Mouse (Mus musculus) CH12.LX (cell line): ENCODE data around the gene Idh1. TPM values are rescaled to one million over a fixed set of nuclear protein-coding genes. Genes with fewer than 3 reads are reported as not detected.

ENCODE experiments used
- DNase-seq: peaks from one replicate; pipeline ENCODE4 v3.0.0-alpha.2; 2013; ENCODE audit errors: extremely low read depth
- H3K27ac ChIP-seq: 2 replicates; pipeline ENCODE4 v1.5.1; 2012; ENCODE audit warnings: low read depth, mild to moderate bottlenecking, control low read depth, moderate library complexity; ENCODE audit not compliant: insufficient read depth
- H3K27me3 ChIP-seq: replicated peaks from 2 replicates; pipeline ENCODE3; 2012; ENCODE audit warnings: inconsistent platforms
- H3K36me3 ChIP-seq, 2 experiments: replicated peaks in 1 of 2; 2 replicates each; pipeline versions ENCODE3 to v1.6.1; 2012; ENCODE audit warnings: inconsistent platforms in 1 of 2, low read length in 1 of 2, mild to moderate bottlenecking in 1 of 2, mixed read lengths in 1 of 2, moderate library complexity in 1 of 2; ENCODE audit not compliant: control insufficient read depth in 1 of 2, insufficient read depth in 1 of 2
- H3K4me1 ChIP-seq, 2 experiments: 2 replicates each; pipeline ENCODE4 v1.6.1; 2012; ENCODE audit warnings: inconsistent platforms in 1 of 2, moderate library complexity in 1 of 2; ENCODE audit not compliant: insufficient read depth in 2 of 2, control insufficient read depth in 1 of 2
- H3K4me2 ChIP-seq: 2 replicates; pipeline ENCODE4 v1.6.1; 2012; ENCODE audit warnings: low read depth, mild to moderate bottlenecking, control low read depth; ENCODE audit not compliant: poor library complexity, insufficient read depth, severe bottlenecking
- H3K4me3 ChIP-seq, 3 experiments: fragments of 150-350 bp in 1 of 3; sonication (generic) in 1 of 3; replicated peaks in 1 of 3; 2 replicates each; pipeline versions ENCODE3 to v1.5.1; 2011 to 2012; ENCODE audit warnings: low read depth in 2 of 3, low read length in 2 of 3, mild to moderate bottlenecking in 2 of 3, moderate library complexity in 2 of 3, control low read depth in 1 of 3, improper control_type of control experiment in 1 of 3, inconsistent platforms in 1 of 3, mixed read lengths in 1 of 3; ENCODE audit not compliant: poor library complexity in 1 of 3
- H3K79me2 ChIP-seq: replicated peaks from 2 replicates; pipeline ENCODE4 v1.6.1; 2012; ENCODE audit warnings: mild to moderate bottlenecking, moderate library complexity; ENCODE audit not compliant: control insufficient read depth, poor library complexity, insufficient read depth, severe bottlenecking; ENCODE audit errors: extremely low read depth
- H3K9ac ChIP-seq: 2 replicates; pipeline ENCODE4 v1.6.1; 2012; ENCODE audit warnings: low read depth, mild to moderate bottlenecking, control low read depth, moderate library complexity; ENCODE audit not compliant: insufficient read depth
- H3K9me3 ChIP-seq: replicated peaks from 2 replicates; pipeline ENCODE3; 2012; ENCODE audit warnings: low read length, inconsistent platforms, mixed read lengths
- BHLHE40 ChIP-seq: IDR thresholded peaks from 2 replicates; pipeline ENCODE4 v1.6.1; 2011; ENCODE audit warnings: mild to moderate bottlenecking, low read depth, low read length, improper control_type of control experiment
- E2F4 ChIP-seq: IDR thresholded peaks from 2 replicates; pipeline ENCODE4 v1.6.1; 2011; ENCODE audit warnings: low read depth, low read length, improper control_type of control experiment; ENCODE audit not compliant: insufficient replicate concordance
- ELF1 ChIP-seq: IDR thresholded peaks from 2 replicates; pipeline ENCODE4 v1.6.1; 2014; ENCODE audit warnings: low read depth, mild to moderate bottlenecking, inconsistent platforms, low read length, improper control_type of control experiment
- ETS1 ChIP-seq: conservative IDR thresholded peaks from 2 replicates; pipeline ENCODE4 v1.6.1; 2012; ENCODE audit warnings: low read depth, mild to moderate bottlenecking, inconsistent platforms, low read length, improper control_type of control experiment, moderate library complexity
- GABPA ChIP-seq: IDR thresholded peaks from 2 replicates; pipeline ENCODE4 v1.6.1; 2012; ENCODE audit warnings: low read depth, low read length, improper control_type of control experiment, inconsistent platforms; ENCODE audit not compliant: insufficient replicate concordance
- IRF4 ChIP-seq: IDR thresholded peaks from 2 replicates; pipeline ENCODE4 v1.6.1; 2014; ENCODE audit warnings: low read depth, mild to moderate bottlenecking, inconsistent platforms, low read length, improper control_type of control experiment
- JUND ChIP-seq: conservative IDR thresholded peaks from 2 replicates; pipeline ENCODE4 v1.6.1; 2011; ENCODE audit warnings: low read depth, low read length, improper control_type of control experiment
- KAT2A ChIP-seq: IDR thresholded peaks from 2 replicates; pipeline ENCODE4 v1.6.1; 2012; ENCODE audit warnings: low read length, improper control_type of control experiment, inconsistent platforms; ENCODE audit not compliant: insufficient replicate concordance
- MAFK ChIP-seq: IDR thresholded peaks from 2 replicates; pipeline ENCODE4 v1.6.1; 2011; ENCODE audit warnings: low read length, improper control_type of control experiment; ENCODE audit not compliant: insufficient replicate concordance
- MAZ ChIP-seq: IDR thresholded peaks from 2 replicates; pipeline ENCODE4 v1.6.1; 2012; ENCODE audit warnings: low read depth, mild to moderate bottlenecking, inconsistent platforms, low read length, improper control_type of control experiment, moderate library complexity
- MEF2A ChIP-seq: IDR thresholded peaks from 2 replicates; pipeline ENCODE4 v1.6.1; 2014; ENCODE audit warnings: low read depth, mild to moderate bottlenecking, inconsistent platforms, low read length, improper control_type of control experiment, borderline replicate concordance
- NELFE ChIP-seq: IDR thresholded peaks from 2 replicates; pipeline ENCODE4 v1.6.1; 2011; ENCODE audit warnings: low read depth, low read length, improper control_type of control experiment
- NRF1 ChIP-seq: IDR thresholded peaks from 2 replicates; pipeline ENCODE4 v1.6.1; 2014; ENCODE audit warnings: low read depth, mild to moderate bottlenecking, inconsistent platforms, low read length, improper control_type of control experiment, moderate library complexity
- PAX5 ChIP-seq: IDR thresholded peaks from 2 replicates; pipeline ENCODE4 v1.6.1; 2012; ENCODE audit warnings: low read length, inconsistent platforms, mixed read lengths
- POLR2A ChIP-seq: IDR thresholded peaks from 2 replicates; pipeline ENCODE4 v1.6.1; 2011; ENCODE audit warnings: low read depth, mild to moderate bottlenecking, improper control_type of control experiment, low read length
- POLR2AphosphoS2 ChIP-seq: IDR thresholded peaks from 2 replicates; pipeline ENCODE4 v1.6.1; 2011; ENCODE audit warnings: low read depth, low read length, improper control_type of control experiment
- RCOR1 ChIP-seq: conservative IDR thresholded peaks from 2 replicates; pipeline ENCODE4 v1.6.1; 2012; ENCODE audit warnings: low read depth, mild to moderate bottlenecking, inconsistent platforms, low read length, improper control_type of control experiment
- SIN3A ChIP-seq: IDR thresholded peaks from 2 replicates; pipeline ENCODE4 v1.6.1; 2012; ENCODE audit warnings: low read length, improper control_type of control experiment, inconsistent platforms
- SMC3 ChIP-seq: IDR thresholded peaks from 2 replicates; pipeline ENCODE4 v1.6.1; 2011; ENCODE audit warnings: low read depth, low read length, improper control_type of control experiment
- TCF12 ChIP-seq: IDR thresholded peaks from 2 replicates; pipeline ENCODE4 v1.6.1; 2014; ENCODE audit warnings: low read depth, mild to moderate bottlenecking, inconsistent platforms, low read length, improper control_type of control experiment
- UBTF ChIP-seq: IDR thresholded peaks from 2 replicates; pipeline ENCODE4 v1.6.1; 2012; ENCODE audit warnings: low read depth, mild to moderate bottlenecking, inconsistent platforms, low read length, improper control_type of control experiment, moderate library complexity
- ZC3H11A ChIP-seq: IDR thresholded peaks from 2 replicates; pipeline ENCODE4 v1.6.1; 2012; ENCODE audit warnings: low read depth, mild to moderate bottlenecking, inconsistent platforms, low read length, improper control_type of control experiment
- ZKSCAN1 ChIP-seq: IDR thresholded peaks from 2 replicates; pipeline ENCODE4 v1.6.1; 2012; ENCODE audit warnings: low read depth, inconsistent platforms, low read length, improper control_type of control experiment, borderline replicate concordance
- ZMIZ1 ChIP-seq: IDR thresholded peaks from 2 replicates; pipeline ENCODE4 v1.6.1; 2012; ENCODE audit warnings: low read depth, mild to moderate bottlenecking, inconsistent platforms, low read length, improper control_type of control experiment
- ZNF384 ChIP-seq: IDR thresholded peaks from 2 replicates; pipeline ENCODE4 v1.6.1; 2012; ENCODE audit warnings: low read depth, low read length, improper control_type of control experiment, inconsistent platforms
- dilution Hi-C: fragments of 300-500 bp; cut with MboI; formaldehyde crosslinking; loops from 2 replicates; pipeline ENCODE4 v1.14.3; 2020; ENCODE audit warnings: low sequenced_read_pairs; ENCODE audit not compliant: extremely low pct_unique_long_range_greater_than_20kb, extremely low pct_ligation_motif_present
- in situ Hi-C: fragments of 300-500 bp; cut with MboI; formaldehyde crosslinking; loops from 3 replicates; pipeline ENCODE4 v1.14.3; 2019; ENCODE audit warnings: low sequenced_read_pairs, low pct_ligation_motif_present, low pct_unique_long_range_greater_than_20kb, mixed read lengths
- polyA plus RNA-seq: library from polyadenylated mRNA; unstranded; fragments of >175 nt; gene quantifications from 2 replicates; pipeline ENCODE4 v1.2.1, GENCODE M21; 2012; ENCODE audit warnings: low read depth; ENCODE audit not compliant: insufficient read length
- total RNA-seq, 2 experiments: library from RNA; depleted of rRNA; stranded (reverse); fragments of 300-350 nt in 1 of 2; fragments of >200 nt in 1 of 2; gene quantifications; 2 replicates each; pipeline ENCODE4 v1.2.3; 2012 to 2014

The Idh1 gene
- total and polyA plus RNA-seq, 3 experiments = 9.3 to 23.4 (median 11.1) TPM

GRCm38 (mm10) chr1:65177452-65177851, 8.8 kb downstream of the Idh1 start:
- H3K4me3 ChIP-seq = no peak overlapping the region
- in situ Hi-C loops = loop anchor here (10.0 kb wide), 1 partner anchor 63 kb away; the partner anchor contains the start of gene Gm28845
- dilution Hi-C loops = no loop called here

GRCm38 (mm10) chr1:65176912-65177311, 9.4 kb downstream of the Idh1 start:
- Histone ChIP-seq H3K4me2 (no peak overlapping the region), H3K27ac (no peak overlapping the region), H3K27me3 (no peaks in the 10 kb centered on the region), H3K4me3 (no peak overlapping the region), H3K9ac (no peak overlapping the region), H3K36me3 (peaks cover 0 to 4% of the 10 kb centered on the region in 2 experiments), H3K79me2 (no peaks in the 10 kb centered on the region), H3K4me1 (no peaks in the 10 kb centered on the region; a peak in 1 of 4 replicates), H3K9me3 (no peaks in the 10 kb centered on the region)
- dilution Hi-C loops (no loop called here), in situ Hi-C loops (loop anchor here (10.0 kb wide), 1 partner anchor 62 kb away; the partner anchor contains the start of gene Gm28845)
- DNase-seq = no peak
- TF ChIP-seq ZKSCAN1 (no peak), ZMIZ1 (no peak), NRF1 (no peak)

More at GRCm38 (mm10) chr1:65177452-65177851, 8.8 kb downstream of the Idh1 start:
- no peaks in the 10 kb centered on the region for H3K27me3 ChIP-seq
- peak overlapping the region; percentile 59; the same call in 1 of the 2 replicates for H3K9ac ChIP-seq
- no peak for DNase-seq
- H3K4me2 ChIP-seq = peak overlapping the region; percentile 71
- no peak overlapping the region for H3K27ac ChIP-seq
- no peaks in the 10 kb centered on the region for H3K9me3 ChIP-seq
- TF ChIP-seq SMC3 (no peak), MEF2A (no peak), RCOR1 (no peak), ZC3H11A (no peak), ZMIZ1 (no peak), ELF1 (no peak), TCF12 (no peak), UBTF (no peak), POLR2AphosphoS2 (no peak), JUND (no peak), ETS1 (no peak), POLR2A (no peak)
- peaks cover 0 to 4% of the 10 kb centered on the region in 2 experiments for H3K36me3 ChIP-seq
- no peaks in the 10 kb centered on the region for H3K79me2 ChIP-seq
- H3K4me1 ChIP-seq = no peaks in the 10 kb centered on the region; a peak in 1 of 4 replicates

- dilution Hi-C loops = no loop called here
- Histone ChIP-seq H3K27ac (no peak overlapping the region), H3K4me2 (no peak overlapping the region)
Observed at GRCm38 (mm10) chr1:65176171-65176570, 10.1 kb downstream of the Idh1 start.

More at GRCm38 (mm10) chr1:65176171-65176570, 10.1 kb downstream of the Idh1 start:
- Histone ChIP-seq H3K27me3 (no peaks in the 10 kb centered on the region), H3K4me3 (no peak overlapping the region), H3K36me3 (peaks cover 0 to 4% of the 10 kb centered on the region in 2 experiments), H3K9ac (no peak overlapping the region), H3K79me2 (no peaks in the 10 kb centered on the region), H3K4me1 (peaks cover 0 to 3% of the 10 kb centered on the region in 2 experiments; a peak in 2 of 4 replicates), H3K9me3 (no peaks in the 10 kb centered on the region)
- no peak for DNase-seq
- TF ChIP-seq PAX5 (no peak), SIN3A (no peak), E2F4 (no peak), ZNF384 (no peak), MAZ (no peak), BHLHE40 (no peak), KAT2A (no peak), POLR2A (no peak), ELF1 (no peak), ZC3H11A (no peak), IRF4 (no peak), GABPA (no peak), MAFK (no peak), NRF1 (no peak), UBTF (no peak), NELFE (no peak), JUND (no peak), ETS1 (no peak)
- in situ Hi-C loops = loop anchor here (10.0 kb wide), 1 partner anchor 61 kb away; the partner anchor contains the start of gene Gm28845
